Mouse (Mus musculus): Measurements from ENCODE around the gene Zp3. TPM values are rescaled to one million over a fixed set of nuclear protein-coding genes. Genes with fewer than 3 reads are reported as not detected.

The Zp3 gene
- polyA plus RNA-seq, 1 experiment, result not detected

- TF ChIP-seq GATA1 (IDR thresholded peaks at IDR 0.05; ENCODE audit: low read length), result no peak
Measured at GRCm38 (mm10) chr5:136015586-136015985, 35.7 kb downstream of the Zp3 start.

- no peak for TF ChIP-seq GATA1 (IDR thresholded peaks at IDR 0.05; ENCODE audit: low read length)
Measured at GRCm38 (mm10) chr5:136016014-136016876, 36.3 kb downstream of the Zp3 start.

GRCm38 (mm10) chr5:136017262-136017661 is 37.4 kb downstream of the Zp3 start:
- TF ChIP-seq GATA1 (IDR thresholded peaks at IDR 0.05; ENCODE audit: low read length), result no peak

DNA sequence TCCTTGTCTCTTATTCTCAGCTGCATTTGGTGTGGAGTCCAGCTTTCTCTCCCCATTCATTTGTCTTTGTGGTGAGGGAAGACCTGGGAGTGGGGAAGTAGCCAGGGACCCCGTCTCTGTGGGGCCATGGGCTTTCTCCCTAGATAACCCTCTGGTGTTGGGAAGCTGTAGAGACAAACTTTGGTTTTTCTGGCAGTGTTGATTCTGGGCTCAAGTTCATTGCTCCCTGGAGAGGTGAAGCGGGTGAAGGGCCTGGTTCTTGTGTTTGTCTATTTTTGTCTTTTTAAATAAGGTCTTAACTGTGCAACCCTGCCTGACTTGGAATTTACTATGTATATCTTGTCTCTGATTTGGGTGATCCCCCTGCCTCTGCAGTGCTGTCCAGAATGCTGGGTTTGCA is 38.8 kb downstream of the Zp3 start:
- TF ChIP-seq GATA1 (IDR thresholded peaks at IDR 0.05; ENCODE audit: low read length), result no peak

- TF ChIP-seq GATA1 (IDR thresholded peaks at IDR 0.05; ENCODE audit: low read length), result no peak
Measured at GRCm38 (mm10) chr5:136019907-136020306, 40.0 kb downstream of the Zp3 start.

DNA sequence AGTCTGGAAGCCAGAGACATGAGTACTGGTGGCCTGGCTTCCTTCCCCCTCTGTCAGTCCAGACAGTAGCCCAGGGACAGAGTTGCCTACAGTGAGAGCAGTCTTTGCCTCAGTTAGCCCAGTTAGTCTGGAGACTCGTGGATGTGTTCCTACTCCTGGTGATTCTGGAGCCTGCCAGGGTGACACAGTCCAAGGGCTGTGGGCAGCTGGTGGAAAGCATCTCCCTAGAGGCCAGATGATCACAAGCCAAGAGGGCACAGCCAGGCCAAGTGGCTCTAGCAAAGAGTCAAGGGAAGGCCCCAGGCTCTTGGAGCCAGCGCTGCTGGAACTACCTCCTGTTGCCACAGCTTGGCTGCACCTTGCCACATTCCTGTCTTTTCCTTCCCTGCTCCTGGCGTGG is 45.8 kb downstream of the Zp3 start:
- no peak for TF ChIP-seq GATA1 (IDR thresholded peaks at IDR 0.05; ENCODE audit: low read length)

DNA sequence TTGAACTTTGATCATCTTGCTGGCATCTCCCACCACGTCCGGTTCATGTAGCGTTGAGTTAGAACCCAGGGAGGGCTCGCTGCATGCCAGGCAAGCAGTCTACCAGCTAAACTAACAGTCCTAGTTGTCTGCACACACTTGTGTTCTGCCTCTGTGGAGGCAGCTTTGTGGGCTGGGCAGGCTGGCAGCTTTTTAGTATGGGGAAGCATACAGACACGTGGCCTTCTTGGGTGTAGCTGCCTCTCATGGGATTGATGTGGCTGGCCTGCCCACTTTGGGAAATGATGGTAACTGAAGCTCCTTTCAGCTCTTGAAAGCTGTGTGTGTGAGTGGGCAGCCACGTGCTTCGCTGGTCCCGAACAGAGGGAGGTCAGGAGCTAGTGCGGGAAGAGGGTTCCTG is 47.0 kb downstream of the Zp3 start:
- TF ChIP-seq GATA1 (IDR thresholded peaks at IDR 0.05; ENCODE audit: low read length), result no peak

GRCm38 (mm10) chr5:136027612-136028311 is 47.9 kb downstream of the Zp3 start:
- no peak for TF ChIP-seq GATA1 (IDR thresholded peaks at IDR 0.05; ENCODE audit: low read length)

DNA sequence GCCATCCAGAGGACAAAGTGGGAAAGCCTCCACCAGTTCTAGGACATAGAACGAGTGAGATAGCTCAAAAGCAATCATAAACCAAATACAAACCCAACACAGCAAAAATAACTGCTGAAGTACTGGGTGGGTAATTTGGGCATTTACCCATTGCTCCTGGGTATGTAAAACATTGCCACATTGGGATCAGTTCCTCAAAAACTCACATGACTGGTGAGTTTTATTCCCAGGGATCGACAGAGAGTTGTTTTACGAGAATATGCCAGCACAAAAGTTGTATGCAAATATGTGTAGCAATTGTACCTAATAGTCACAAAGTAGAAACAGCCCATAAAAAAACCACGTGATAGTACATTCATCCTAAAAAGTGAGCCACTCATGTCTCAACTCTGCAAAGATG is 55.0 kb downstream of the Zp3 start:
- TF ChIP-seq GATA1 (IDR thresholded peaks at IDR 0.05; ENCODE audit: low read length), result no peak

DNA sequence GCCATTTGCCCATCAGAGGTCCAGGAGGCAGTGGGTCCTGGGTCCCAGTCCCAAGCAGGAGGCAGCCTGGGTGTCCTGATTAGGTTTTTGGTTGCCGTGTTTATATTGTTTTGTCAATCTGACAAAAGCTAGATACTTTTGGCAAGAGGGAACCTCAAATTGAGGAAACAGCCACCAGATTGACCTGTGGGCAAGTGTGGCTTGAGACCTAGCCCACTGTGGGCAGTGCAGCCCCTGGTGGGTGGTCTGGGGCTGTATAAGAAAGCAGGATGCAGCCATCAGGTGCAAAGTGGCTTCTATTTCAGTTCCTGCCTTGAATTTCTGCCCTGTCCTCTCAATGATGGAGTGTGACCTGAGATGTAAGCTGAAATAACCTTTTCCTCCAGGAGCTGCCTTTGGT is 55.4 kb downstream of the Zp3 start:
- TF ChIP-seq GATA1 (IDR thresholded peaks at IDR 0.05; ENCODE audit: low read length), result no peak

DNA sequence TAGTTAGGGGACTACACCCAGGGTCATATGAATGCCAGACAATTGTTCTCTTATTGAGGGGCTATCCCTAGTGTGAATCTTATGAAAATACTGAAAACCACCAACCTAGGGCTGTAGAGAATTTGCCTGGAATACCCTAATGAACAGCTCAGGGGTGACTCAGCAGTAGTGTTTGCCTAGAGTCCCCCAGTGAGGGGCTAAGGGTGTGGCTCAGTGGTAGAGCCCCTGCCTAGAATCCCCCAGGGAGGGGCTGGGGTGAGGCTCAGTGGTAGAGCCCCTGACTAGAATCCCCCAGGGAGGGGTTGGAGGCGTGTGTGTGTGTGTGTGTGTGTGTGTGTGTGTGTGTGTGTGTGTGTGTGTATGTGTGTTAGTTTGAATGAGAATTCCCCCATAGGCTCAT is 56.8 kb downstream of the Zp3 start:
- no peak for TF ChIP-seq GATA1 (IDR thresholded peaks at IDR 0.05; ENCODE audit: low read length)

Other genes starting within 250 kb of the Zp3 start
- 15.1 and 18.6 TPM in 2 replicates for gene Tmem120a, start 235.7 kb upstream of the Zp3 start, polyA plus RNA-seq (2012)
- gene Styxl1, start 201.7 kb upstream of the Zp3 start, polyA plus RNA-seq (2012), result 0.05 TPM in 1 of 2 replicates, not detected in the other
- gene Mdh2, start 201.6 kb upstream of the Zp3 start, polyA plus RNA-seq (2012), result 746 and 850 TPM in 2 replicates
- gene Srrm3, start 173.2 kb upstream of the Zp3 start, polyA plus RNA-seq (2012), result not detected in 2 replicates
- not detected in 2 replicates for gene Hspb1, start 92.2 kb upstream of the Zp3 start, polyA plus RNA-seq (2012)
- 226 and 268 TPM in 2 replicates for gene Ywhag, start 45.5 kb upstream of the Zp3 start, polyA plus RNA-seq (2012)
- 2.6 and 3.9 TPM in 2 replicates for gene Ssc4d, start 5.6 kb upstream of the Zp3 start, polyA plus RNA-seq (2012)
- 25.4 and 25.7 TPM in 2 replicates for gene Dtx2, start 14.7 kb downstream of the Zp3 start, polyA plus RNA-seq (2012)
- not detected in 2 replicates for gene Upk3b, start 58.4 kb downstream of the Zp3 start, polyA plus RNA-seq (2012)
- gene Upk3bl, start 74.4 kb downstream of the Zp3 start, polyA plus RNA-seq (2012), result not detected in 2 replicates
- gene Rasa4, start 103.8 kb downstream of the Zp3 start, polyA plus RNA-seq (2012), result 0.06 and 0.09 TPM in 2 replicates
- gene Polr2j, start 136.5 kb downstream of the Zp3 start, polyA plus RNA-seq (2012), result 79.4 and 104 TPM in 2 replicates
- gene Lrwd1, start 156.0 kb downstream of the Zp3 start, polyA plus RNA-seq (2012), result 141 and 143 TPM in 2 replicates
- 41.9 and 42.7 TPM in 2 replicates for gene Alkbh4, start 156.0 kb downstream of the Zp3 start, polyA plus RNA-seq (2012)
- 29.7 and 30.4 TPM in 2 replicates for gene Orai2, start 190.6 kb downstream of the Zp3 start, polyA plus RNA-seq (2012)
- gene Prkrip1, start 218.9 kb downstream of the Zp3 start, polyA plus RNA-seq (2012), result 44.3 and 69.2 TPM in 2 replicates